Mouse (Mus musculus) MN1 (cell line): ENCODE data around the gene Rpl7a.

Experiments
- DNase-seq: peaks from one replicate; pipeline ENCODE4 v3.0.0-alpha.2; 2016; ENCODE audit warnings: low spot score

The Rpl7a gene

DNA sequence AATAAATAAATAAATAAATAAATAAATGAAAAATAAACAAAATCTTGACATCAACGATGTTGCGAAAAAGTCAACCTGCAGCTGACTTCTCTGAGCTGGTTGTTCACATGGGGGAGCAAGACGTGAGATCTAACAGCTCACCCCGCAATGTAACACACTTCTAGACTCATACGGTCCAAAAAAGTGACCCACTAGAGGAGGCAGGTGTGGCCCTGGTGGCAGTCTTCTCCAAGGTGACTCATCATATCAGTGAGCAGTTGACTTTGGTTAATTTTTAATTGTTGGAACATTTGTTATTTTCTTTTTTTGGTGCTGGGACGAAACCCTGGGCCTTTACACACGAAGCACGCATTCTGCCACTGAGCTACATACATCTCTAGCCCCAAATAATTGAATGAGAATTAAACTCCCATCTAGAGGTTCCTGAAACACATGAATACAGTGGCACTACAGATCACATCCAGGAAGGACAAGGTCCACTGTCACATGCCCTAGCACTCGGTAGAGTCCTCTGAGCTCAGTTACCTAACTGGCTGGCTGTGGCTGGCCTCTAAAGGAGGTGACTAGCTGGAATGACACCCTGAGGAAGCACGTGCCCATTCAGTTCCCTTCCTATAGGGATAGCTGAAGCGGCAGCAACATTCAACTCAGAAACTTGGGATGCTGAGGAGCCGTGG is 46.4 kb downstream of the Rpl7a start:
- DNase-seq: no peak

DNA sequence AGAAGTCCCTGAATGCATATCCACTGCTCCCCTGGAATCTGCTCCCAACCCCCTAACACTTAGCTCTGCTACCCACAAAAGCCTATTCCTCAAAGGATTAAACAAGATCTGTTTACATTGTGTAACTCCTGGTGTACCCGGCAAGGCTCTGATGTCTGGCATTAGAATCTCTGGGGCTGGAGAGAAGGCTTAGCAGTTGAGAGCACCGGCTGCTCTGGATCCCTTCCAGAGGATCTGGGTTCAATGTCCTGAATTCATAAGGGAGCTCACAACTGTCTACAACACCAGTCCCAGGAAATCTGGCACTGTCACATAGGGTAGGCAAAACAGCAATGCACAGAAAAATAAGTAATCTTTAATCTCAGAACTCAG is 46.9 kb downstream of the Rpl7a start:
- DNase-seq: no peak

DNA sequence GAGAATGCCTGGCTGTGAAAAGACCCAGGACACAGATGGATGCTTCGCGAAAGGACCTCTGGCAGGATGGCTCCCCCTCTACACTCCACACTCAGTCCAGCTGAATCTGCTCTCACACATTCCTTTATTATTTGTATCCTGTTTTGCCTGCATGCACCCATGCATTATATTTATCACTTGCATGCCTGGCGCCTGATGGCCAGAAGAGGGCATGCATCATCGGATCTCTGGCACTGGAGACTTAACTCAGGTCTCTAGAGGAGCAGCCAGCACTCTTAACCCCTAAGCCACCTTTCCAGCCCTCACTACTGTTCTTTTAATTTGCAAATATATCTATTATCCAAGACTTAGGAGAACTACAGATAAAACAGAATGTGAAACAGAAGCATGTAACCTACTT is 50.2 kb downstream of the Rpl7a start:
- no peak for DNase-seq
